Mouse (Mus musculus): ENCODE measurements around the gene Hivep3.

GRCm38 (mm10) chr4:119875592-119875991 lies 142.0 kb downstream of the Hivep3 start:
- TF ChIP-seq CTCF (IDR thresholded peaks at IDR 0.05; ENCODE audit: borderline replicate concordance, extremely low read depth, insufficient read depth, insufficient read length) = no peak
- no peak for TF ChIP-seq POLR2A (IDR thresholded peaks at IDR 0.05; ENCODE audit: borderline replicate concordance, extremely low read depth, insufficient read depth, insufficient read length, poor library complexity, severe bottlenecking)
